Mouse (Mus musculus) lung, postnatal 4 days (tissue): ENCODE measurements at regions not wholly inside any gene's neighbourhood (a gene's known extent, or its start where the extent isn't known, plus 50 kb on each side); places are given as distances from the start of the nearest gene placed in this dataset.

Source experiments
- DNase-seq, 2 experiments: peaks; one replicate each; pipeline ENCODE4 v3.0.0; 2021

DNA sequence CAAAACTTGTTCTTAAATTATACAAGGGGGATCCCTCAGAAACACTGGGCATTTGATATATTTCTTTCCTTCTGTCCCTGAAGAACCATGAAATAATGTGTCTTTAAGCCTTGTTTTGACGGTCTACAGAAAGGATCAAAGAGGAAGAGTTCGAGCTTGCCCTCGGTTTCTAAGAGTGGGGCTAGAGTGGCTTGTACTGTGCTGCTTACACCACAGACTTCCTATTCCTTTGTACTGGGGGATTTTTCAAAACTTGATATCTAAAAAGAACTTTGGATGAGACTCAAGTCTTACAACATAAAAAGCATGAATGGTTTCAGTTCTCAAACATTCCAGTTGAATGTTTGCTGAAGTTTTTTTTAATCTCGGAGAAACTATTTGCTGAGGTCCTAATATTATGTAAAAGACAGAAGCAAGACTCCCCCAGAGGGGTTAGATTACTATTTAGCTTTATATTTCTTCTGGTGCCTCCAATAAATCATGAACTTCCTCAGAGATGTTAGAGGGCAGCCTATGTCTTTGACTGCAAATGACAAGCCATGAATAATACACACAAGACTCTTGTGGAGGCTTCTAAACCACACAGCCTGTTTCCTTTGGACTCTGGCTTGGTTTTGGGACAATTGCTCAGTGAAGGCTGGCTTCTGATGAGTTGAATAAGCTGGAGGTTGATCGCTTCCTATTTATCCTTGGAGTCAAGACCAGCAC is 352.0 kb upstream of the Smim15 start:
- no peak for DNase-seq

DNA sequence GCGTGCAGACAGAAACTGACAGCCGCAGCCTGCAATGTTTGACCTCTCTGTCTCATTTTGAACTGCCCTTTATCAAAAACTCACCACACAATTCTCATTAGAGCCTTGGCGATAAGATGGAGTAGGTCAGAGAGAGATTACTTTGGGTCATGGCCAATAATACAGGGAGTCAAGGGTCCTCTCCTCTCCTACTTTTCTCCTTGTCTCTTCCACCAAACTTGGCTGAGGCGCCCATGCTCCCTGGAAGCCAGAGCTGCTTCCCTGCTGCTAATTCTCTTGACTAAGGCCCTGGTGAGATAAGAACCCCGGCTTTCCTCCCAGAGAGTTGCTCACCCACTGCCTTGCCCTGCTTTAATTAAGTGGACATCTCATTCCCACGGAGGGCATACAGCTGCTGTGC is 355.3 kb upstream of the Smim15 start:
- peak; percentile 24 to 55 for DNase-seq

DNA sequence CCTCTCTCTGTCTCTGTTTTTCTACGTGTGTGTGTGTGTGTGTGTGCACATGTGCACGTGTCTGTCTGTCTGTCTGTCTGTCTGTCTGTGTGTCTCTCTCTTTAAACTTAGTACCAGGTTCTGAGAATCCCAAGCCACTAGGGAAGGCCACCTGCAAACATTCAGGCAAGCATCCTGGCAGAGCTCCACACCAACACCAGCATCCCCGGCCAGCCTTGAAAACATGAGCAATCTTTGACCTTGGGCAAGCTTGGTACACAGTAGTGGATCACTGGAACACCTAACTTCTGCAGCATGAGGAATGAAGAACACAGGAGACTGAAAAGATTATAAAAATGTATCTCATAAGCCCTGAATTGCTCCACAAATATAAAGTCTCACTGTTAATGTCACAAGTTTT is 359.0 kb upstream of the Smim15 start:
- DNase-seq, result no peak

DNA sequence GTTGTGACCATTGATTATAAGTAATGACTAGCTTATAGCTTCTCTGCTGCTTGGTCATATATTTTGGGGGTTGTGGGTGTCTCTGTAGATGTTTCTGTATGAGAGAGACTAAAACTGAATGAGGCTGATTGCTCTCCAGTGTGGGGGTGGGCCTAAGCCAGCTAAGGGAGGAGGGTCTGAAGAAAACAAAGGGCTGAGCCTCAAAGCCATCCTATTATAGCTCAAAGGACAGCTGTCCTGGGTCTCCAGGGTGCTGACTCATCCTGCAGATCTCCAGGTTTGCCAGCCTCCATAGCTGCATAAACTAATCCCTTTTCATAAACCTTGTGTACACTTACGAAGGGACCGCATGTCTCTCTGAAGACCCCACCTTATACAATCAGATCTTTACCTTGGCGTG is 360.3 kb upstream of the Smim15 start:
- DNase-seq, result no peak

DNA sequence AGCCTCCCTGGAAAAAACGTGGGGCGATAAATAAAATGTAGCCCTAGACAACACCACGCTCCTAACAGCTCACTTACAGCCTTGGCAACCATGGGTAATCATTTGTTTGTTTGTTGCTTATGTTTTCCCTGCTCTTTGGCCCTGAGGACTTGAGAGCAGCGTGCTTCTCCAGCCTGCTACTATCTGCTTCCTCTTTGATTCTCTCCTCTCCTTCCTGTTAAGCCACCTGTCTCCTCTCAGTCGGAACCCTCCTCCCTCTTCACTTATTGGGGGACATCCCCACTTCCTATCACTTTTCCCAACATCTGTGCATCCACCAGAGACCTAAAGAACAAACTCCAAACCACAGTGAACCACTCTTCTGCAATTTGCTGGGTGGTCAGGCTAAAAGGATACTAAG is 362.5 kb upstream of the Smim15 start:
- no peak for DNase-seq

DNA sequence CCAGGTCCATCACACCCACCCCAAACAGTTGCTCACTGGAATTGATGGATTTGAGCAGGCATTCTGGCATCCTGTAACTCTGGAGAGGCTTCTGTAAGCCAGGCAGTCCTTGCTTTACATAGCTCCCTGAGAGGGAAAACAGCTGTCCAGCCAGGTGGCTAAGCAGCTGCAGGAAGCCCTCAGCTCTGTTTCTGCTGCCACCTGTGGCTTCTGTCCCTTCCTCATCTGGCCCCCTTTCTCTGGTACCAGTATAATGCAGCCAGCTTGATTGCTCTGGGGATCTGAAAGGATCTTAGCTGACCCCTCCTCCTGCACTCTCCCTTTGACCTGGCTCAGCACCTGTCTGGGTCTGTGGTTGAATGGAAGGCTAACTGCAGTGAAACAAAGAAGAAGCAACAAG is 365.4 kb upstream of the Smim15 start:
- no peak for DNase-seq

DNA sequence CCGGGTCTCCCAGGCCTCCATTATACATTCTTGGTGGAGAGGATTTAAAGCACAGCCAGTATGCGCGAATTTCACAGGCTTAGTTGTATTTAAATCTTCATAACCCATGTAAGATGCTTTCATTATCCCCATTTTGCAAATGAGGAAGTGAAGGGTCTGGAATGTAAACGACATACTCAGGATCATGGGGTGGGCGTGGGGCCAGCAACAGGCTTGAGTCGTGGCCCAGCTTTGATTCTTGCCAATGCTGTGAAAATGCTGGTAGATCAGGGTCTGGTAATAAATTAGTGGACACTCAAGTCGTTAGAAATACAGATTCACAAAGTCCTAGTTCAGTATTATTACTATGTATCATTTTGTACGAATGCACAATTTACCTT is 367.2 kb upstream of the Smim15 start:
- DNase-seq, result peak; percentile 60 to 75

DNA sequence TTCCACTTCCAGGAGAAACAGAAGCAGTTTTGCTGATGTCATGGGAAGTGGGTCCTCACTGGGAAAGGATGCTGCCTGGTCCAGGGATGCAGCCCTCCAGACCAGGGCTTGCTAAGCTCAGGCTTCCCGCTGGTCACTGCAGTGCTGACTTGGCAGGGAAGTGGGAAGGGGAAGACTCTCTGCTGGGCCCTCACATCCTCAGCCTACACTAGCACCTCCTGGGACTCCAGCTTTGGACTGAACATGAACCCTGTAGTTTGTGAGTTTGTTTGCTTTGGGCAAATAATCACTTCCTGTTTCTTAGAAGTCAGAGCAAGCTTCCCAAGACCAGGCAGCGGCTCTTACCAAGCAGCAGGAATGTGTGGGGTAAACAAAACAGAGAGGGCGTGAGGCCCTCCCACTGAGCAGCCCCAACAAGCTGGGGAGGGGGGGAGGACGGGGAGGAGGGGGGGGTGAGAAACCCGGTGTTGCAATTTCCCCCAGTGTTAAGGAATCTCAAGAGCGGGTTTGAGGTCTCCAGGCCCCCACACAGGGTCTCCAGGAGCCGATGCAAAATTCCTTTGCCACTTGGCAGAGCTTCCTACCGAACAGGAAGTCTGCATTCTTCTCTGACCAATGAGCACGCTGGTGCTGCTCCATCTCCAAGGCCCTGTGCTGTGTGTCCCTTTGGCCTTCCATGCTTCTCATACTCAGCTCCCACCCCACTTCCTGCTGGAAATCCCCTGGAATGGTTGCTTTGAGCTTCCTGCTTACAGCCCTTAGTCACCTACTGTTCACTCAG is 367.7 kb upstream of the Smim15 start:
- DNase-seq, result peak; percentile 76 to 90

DNA sequence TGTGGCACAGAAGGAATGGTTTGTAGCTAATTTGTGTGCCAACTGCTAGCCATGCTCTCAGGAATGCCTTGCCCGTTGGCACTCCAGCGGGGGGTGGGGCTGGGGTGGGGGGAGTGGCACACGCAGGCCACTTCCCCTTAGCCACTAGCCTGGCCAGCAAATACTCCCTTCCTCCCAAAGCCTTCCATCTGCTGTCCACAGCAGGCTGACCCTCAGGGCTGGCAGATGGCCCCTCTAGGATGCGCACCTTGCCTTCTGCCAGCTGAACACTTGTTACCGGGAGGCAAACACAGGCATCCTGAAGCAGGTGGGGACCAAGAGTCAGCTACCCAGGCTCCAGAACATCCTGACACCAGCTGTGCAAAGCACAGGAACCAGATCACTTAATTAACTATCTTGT is 372.1 kb upstream of the Smim15 start:
- no peak for DNase-seq

DNA sequence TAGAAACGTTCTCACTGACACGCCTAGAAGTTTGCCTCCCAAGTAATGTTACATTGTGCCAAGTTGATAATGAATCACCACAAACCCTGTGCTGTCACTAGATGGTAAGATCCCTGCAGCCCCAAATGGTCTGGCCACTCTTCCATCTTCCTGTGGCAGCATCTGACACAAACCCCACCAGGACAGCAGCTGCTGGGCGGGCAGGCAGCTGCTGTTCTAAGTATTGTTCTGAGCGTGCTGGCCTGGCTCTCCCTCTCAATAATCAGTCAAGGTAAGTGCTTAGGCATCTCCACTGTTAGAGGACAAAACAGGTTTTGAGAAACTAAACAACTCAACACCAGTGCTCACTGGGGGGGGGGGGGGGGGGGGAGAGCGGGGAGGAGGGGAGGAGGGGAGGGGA is 375.7 kb upstream of the Smim15 start:
- no peak for DNase-seq

DNA sequence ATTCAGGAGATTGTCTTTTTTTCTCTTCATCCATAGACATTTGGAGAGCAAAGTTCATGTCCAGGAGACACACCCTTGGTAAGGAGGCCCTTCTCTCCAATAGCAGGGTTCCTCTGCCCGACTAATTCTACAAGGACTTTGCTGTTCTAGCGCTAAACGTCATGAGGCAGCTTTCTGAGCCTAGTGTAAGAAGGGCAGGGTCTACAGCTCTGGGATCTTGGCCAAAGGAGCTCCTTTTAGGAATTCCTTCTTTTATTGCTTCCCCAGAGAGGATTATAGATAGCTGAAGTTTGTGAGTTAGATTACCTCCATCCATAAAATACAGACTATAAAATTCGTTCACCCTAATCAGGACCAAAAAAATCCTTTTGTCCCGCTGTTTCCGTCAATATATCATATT is 378.5 kb upstream of the Smim15 start:
- DNase-seq, result no peak

DNA sequence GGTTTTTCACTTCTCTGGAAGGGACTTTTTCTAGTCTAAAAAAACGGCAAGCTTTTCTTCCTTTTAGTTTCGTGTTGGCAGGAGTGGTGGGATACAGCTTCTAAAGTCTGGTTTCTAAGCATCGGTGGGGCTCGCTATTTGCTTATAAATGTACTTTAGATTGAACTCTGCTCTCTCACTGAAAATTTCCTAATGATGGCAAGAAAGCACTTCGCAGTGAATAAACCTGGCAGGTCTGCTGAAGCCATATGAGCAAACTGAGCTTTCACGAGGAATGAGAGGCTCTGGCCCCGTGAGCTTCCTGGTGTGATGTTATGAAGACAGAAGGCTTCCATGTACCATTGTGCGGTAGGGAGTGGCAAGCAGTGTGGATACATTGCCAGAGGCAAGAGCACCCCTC is 380.0 kb upstream of the Smim15 start:
- no peak for DNase-seq

DNA sequence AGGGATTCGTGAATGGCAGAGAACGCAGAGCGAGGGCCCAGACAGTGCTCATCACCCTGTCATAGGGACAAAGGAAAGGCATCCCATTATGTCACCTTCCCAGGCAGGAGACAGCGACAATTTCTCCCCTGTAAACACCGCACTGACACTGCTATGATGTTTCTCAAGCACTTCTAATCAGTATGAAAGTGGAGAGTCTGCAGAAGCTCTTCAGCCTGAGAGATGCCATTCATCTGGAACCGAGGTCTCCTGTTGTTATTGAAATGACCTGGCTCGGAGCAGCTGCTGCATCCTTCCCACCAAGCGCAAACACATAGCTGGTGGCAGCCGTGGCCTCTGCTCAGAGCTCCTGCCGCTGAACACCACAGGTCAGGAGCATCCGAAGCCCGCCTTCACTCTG is 380.5 kb upstream of the Smim15 start:
- DNase-seq, result no peak

DNA sequence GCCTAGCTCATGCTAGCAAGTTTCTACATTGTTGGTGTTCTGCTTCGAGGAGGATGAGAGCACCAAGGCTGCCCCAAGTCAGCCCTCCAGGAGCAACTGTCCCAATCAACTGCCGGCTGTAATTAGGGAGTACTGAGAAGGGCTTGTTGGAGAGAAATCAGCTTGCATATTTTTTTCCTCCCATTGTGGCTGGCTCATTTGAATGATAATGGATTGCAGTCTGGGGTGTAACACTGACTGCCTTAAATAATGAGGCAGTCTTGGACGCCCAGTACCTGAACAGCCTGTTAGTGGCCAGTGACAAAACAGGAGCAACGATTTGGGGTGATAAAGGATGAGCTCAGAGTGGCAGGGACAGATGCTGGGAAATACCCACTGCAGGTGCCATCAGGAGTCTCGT is 382.8 kb upstream of the Smim15 start:
- no peak for DNase-seq

DNA sequence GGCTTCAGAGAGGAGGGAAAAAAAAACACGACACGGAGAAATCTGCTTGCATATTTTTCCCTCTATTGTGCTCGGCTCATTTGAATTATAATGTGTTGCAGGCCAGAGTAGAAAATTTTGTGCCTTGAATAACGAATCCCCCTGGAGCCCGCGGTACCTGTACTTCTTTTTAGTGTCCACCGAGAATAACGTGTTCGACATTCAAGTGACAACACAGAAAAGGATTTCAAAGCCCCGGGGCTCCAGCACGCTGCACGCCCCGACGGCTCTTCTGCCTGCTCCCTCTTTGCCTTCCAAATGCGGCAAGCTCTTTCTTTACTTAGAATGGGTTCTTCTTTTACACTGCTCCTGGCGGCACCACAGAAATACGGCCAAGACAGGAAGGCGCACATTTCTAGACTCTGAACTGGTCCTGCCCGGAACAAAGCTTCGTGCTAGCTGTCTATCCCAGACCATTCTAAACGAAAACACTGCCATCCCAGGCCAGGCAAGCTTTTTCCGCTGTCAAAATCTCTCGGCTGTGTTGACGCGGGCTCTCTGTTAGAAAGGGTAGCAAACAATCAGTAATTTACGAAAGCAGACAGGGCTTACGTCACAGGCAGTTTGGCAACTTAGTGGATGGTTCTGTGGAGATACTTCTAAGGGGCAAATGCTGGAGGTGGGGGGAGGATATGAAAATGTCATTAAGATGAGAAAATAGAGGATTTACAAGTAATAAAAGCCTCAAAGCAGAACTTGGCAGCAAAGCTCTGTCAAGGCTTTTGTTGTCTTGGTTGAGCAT is 398.2 kb upstream of the Smim15 start:
- DNase-seq, result peak; percentile 56 to 59

DNA sequence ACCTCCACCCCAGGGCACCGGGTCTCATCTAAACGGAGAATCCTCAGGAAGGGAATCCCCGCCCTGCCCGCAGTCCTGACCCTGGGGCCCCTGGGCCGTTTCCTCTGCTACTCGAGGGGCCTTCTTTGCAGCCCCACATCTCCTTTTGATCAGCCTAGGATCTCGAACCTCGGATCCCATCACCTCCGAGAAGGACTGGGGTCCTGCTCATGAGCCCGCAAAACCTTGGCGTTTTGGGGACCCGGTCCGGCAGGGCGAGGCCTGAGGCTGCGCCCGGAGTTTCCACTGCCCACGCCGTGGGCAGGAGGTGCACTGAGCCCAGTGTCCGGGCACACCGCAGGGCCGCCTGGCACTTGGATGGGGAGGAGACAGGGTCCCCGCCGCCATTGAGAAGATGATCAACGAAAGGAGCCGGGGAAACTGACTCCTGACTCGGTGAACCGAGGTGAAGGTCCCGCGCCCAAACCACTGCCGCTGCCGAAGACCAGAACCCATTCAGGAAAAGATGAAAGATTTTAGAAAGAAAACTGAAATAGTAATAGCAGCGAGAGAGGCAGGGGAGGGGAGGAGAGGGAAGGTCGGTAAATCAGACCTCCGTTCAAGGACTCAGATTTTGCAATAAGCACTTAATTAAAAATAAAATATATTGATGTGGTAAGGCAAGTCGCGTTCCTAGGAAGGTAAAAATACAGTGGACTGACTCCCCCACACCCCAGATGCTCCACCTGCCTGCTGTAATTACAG is 399.0 kb upstream of the Smim15 start:
- peak; percentile 24 to 31 for DNase-seq

DNA sequence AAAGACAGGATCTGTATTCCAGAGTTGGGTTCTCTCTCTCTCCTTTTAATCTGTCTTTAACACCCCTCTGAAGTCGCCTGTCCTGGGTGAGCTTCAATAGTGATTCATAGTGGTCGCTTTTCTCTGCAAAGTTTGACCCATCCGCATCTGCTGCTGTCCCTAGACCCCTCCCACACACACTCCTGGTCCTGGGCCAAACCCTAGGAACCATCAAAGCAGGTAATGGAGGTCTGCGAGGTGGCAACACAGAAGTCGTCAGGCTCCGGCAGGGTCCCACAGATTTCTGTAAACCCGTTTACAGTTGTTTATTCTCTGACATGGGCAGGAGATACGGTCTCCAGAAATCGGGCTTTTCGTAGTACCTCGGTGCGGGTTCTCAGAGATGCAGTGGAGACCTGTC is 399.5 kb upstream of the Smim15 start:
- no peak for DNase-seq

DNA sequence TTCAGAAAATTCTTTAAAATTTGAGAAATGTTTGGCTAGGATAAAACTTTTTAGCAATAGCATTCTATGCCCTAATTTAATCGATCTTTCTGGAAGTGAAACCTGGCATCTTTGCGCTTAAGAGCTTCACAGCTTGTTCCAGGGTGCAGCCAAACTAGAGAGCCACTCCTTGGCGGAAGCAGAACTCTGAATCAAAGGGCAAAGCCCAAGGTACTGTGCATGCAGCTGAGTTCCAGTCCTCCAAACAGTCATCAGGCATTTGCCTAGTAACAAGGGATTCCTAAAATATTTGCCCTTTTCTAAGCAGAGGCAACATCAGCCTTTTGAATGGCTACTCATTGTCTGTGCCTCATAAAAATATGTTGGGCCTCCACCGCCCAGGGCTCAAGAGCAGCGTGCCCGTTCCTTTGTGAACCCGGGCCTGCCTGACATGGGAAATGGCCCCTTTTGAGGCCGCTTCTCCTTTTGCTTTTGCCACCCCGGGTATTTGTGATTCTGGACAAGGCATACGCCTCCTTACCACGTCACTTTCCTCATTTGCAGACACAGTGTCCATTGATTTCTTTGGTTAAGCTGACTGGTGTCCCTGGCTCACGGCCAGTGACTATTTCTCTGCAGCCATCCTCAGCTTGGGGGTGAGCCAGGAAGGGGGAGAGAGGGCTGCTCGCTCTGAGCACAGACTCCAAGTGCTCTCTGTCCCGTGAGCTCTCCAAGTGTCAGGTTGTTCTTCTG is 402.2 kb upstream of the Smim15 start:
- peak; percentile 54 to 74 for DNase-seq

DNA sequence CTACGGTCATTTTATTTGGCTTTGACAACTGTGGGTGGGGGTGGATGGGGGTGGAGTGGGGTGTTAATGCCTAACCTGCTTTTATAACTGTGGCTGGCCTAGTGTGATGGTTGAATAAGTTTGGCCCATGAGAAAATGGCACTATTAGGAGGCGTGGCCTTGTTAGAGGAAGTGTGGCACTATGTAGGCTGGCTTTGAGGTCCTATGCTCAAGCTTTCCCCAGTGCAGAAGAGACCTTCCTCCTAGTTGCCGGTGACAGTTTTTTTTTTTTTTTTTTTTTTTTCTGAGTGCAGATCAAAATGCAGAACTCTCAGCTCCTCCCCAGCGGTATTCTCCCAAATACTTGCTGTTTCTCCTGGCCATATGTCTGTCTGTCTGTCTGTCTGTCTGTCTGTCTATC is 404.6 kb upstream of the Smim15 start:
- no peak for DNase-seq

DNA sequence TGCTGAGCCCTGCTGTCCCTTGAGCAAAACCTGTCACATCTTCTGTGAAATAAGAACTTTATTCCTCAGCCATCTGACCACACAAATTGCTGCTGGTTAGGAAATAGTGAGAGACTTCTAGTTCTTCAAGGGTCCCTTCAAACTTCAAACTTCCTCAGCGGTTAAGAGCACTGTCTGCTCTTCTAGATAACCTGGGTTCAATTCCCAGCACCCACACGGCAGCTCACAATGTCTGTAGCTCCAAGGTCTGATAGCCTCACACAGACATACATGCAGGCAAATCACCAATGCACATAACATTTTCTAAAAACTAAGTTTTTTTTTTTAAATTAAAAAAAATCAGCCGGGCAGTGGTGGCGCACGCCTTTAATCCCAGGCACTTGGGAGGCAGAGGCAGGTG is 407.0 kb upstream of the Smim15 start:
- DNase-seq, result no peak

DNA sequence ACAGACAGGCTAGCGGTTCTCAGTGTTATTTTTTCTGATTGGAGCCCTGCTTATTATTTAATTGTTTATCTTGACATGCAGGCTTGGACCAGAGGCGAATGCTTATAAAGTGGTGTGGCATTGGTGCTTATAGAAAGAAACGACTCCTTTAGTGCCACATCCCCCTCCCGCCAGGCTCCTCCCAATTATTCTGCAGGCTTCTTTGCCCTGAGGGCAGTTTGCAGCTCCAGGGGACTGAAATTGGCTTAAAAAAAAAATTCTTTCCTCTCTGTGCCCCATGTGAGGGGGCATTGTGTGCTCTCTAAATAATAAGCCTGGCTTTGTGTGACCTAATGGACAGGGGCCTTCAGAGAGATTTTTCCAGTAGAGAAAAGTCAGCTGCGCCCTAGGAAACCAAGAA is 409.1 kb upstream of the Smim15 start:
- DNase-seq, result no peak

DNA sequence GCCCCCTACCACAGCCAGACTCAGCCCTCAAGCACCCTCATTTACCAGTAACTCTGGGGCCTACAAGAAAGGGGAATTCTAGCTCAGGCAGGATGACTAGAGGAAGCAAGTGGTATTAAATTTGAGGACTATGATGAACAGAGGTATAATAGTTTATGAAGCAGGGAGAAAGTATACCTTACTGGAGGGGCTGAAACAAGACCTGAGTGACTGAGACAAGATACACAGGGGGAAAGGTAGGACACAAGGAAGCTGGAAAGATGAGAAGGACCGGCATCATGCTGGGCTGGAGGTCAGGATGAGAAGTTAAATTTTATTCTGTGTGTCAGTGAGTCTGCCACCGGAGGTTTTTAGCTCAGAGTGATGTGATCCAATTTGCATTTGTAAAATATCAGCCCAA is 417.2 kb upstream of the Smim15 start:
- no peak for DNase-seq

DNA sequence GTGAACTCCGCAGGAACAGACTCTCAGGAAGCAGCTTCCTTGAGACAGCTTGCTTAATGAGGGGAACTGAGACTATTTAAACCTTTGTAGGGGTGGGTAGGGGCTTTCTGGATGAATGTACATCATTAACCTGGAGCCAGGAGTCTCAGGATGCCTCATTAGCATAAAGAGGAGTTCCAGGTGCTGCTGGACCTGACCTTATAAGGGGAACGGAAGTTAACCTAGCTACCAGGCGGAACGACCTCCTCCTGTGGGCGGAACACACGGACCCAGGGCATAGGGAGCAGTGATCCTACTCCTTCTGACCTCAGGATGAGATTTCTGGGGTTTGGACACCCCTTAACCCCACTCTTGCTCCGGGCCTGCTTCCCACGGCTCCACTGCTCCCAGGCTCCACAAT is 417.6 kb upstream of the Smim15 start:
- no peak for DNase-seq
